Mouse (Mus musculus) MEL (cell line): ENCODE data around the gene Tead3.

ENCODE experiments used
- CTCF ChIP-seq, 3 experiments: IDR thresholded peaks in 2 of 3; conservative IDR thresholded peaks in 1 of 3; 2 replicates each; pipeline ENCODE4 v1.5.1; 2011 to 2012; ENCODE audit warnings: low read length in 3 of 3, low read depth in 2 of 3, mild to moderate bottlenecking in 2 of 3, improper control_type of control experiment in 1 of 3, inconsistent platforms in 1 of 3, mixed read lengths in 1 of 3, moderate library complexity in 1 of 3; ENCODE audit not compliant: control insufficient read depth in 1 of 3, insufficient read depth in 1 of 3, poor library complexity in 1 of 3, severe bottlenecking in 1 of 3
- E2F4 ChIP-seq: IDR thresholded peaks from 2 replicates; pipeline ENCODE4 v1.6.1; 2011; ENCODE audit warnings: low read depth, low read length, improper control_type of control experiment, borderline replicate concordance
- POLR2A ChIP-seq, 2 experiments: IDR thresholded peaks; 2 replicates each; pipeline ENCODE4 v1.6.1; 2011 to 2012; ENCODE audit warnings: low read length in 2 of 2, mild to moderate bottlenecking in 2 of 2, control low read depth in 1 of 2, improper control_type of control experiment in 1 of 2, low read depth in 1 of 2, moderate library complexity in 1 of 2; ENCODE audit not compliant: control insufficient read depth in 1 of 2, insufficient read depth in 1 of 2, poor library complexity in 1 of 2
- USF1 ChIP-seq: IDR thresholded peaks from 2 replicates; pipeline ENCODE4 v1.6.1; 2014; ENCODE audit warnings: low read depth, mild to moderate bottlenecking, inconsistent platforms, low read length, improper control_type of control experiment, moderate library complexity

DNA sequence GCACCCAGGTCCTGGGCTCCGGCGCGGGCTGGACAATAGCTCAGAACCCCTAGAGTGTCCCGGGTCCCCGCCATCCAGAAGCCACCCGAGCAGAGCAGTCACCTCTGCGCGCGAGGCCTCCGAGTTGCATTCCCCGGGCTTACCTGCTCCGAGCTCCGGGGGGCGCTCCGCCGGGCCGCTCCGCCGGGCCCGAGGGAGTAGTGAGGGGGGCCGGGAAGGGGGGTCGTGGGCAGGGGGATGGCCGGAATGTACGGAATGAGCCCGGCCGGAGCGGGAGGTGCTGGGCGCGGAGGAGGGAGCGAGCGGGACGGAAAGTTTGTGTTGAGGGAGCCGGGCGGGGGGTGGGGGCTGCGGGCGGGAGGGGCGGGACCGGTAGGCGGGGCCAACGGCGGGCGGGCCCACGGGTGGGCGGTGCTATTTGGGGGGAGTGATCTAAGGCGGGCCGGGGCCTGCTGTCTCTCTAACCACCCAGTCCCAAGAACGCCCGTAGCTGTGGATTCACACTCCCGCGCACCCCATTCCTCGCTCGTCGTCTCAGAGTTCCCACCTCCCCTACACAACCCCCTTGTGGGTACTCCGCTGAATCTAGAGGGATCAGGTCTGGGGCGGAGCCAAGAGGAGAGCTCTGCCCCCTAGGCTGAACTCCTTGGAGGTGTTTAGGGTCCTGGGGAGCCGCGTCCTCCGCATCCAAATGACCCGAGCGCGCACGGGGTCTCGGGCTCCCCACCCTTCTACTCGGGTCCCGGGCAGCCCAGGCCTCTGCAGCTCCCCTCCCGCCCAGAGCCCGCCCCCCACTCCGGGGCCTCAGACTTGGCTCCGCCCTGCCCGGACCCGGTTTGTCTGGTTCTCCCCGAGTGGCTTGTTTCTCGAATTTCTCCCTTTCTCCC lies at the start of gene Tead3:
- TF ChIP-seq CTCF (IDR thresholded peaks at IDR 0.05 in 2 of 3, conservative IDR thresholded peaks at IDR 0.05 in 1 of 3; ENCODE audit: control insufficient read depth in 1 of 3, insufficient read depth in 1 of 3, low read depth in 2 of 3, low read length in 3 of 3, poor library complexity in 1 of 3, severe bottlenecking in 1 of 3) (peak in 1 of 3 experiments; percentile 59; a peak in 3 of 6 replicates), POLR2A (IDR thresholded peaks at IDR 0.05; ENCODE audit: control insufficient read depth in 1 of 2, insufficient read depth in 1 of 2, low read depth in 1 of 2, low read length in 2 of 2, poor library complexity in 1 of 2) (peak in 1 of 2 experiments; percentile 37; a peak in 1 of 4 replicates), E2F4 (no peak), USF1 (no peak)
